Mouse (Mus musculus): ENCODE results near the gene Slc7a11.

The Slc7a11 gene

GRCm38 (mm10) chr3:50406771-50407170, 36.6 kb downstream of the Slc7a11 start:
- in situ Hi-C loops (cut with MboI; ENCODE audit: low sequenced_read_pairs), result no loop called here

GRCm38 (mm10) chr3:50405915-50406314, 37.5 kb downstream of the Slc7a11 start:
- in situ Hi-C loops (cut with MboI; ENCODE audit: low sequenced_read_pairs), result no loop called here

- in situ Hi-C loops (cut with MboI; ENCODE audit: low sequenced_read_pairs), result no loop called here
Measured at GRCm38 (mm10) chr3:50388786-50389185, 54.6 kb downstream of the Slc7a11 start.

GRCm38 (mm10) chr3:50388288-50388687, 55.1 kb downstream of the Slc7a11 start:
- in situ Hi-C loops (cut with MboI; ENCODE audit: low sequenced_read_pairs), result no loop called here

GRCm38 (mm10) chr3:50387280-50387679, 56.1 kb downstream of the Slc7a11 start:
- in situ Hi-C loops (cut with MboI; ENCODE audit: low sequenced_read_pairs), result no loop called here

- in situ Hi-C loops (cut with MboI; ENCODE audit: low sequenced_read_pairs), result no loop called here
Measured at GRCm38 (mm10) chr3:50386561-50387221, 56.7 kb downstream of the Slc7a11 start.

- in situ Hi-C loops (cut with MboI; ENCODE audit: low sequenced_read_pairs), result no loop called here
Measured at GRCm38 (mm10) chr3:50386066-50386465, 57.3 kb downstream of the Slc7a11 start.

- in situ Hi-C loops (cut with MboI; ENCODE audit: low sequenced_read_pairs), result no loop called here
Measured at GRCm38 (mm10) chr3:50382729-50383128, 60.7 kb downstream of the Slc7a11 start.

GRCm38 (mm10) chr3:50381861-50382693, 61.3 kb downstream of the Slc7a11 start:
- in situ Hi-C loops (cut with MboI; ENCODE audit: low sequenced_read_pairs), result no loop called here

GRCm38 (mm10) chr3:50381160-50381860, 62.1 kb downstream of the Slc7a11 start:
- in situ Hi-C loops (cut with MboI; ENCODE audit: low sequenced_read_pairs), result no loop called here

- in situ Hi-C loops (cut with MboI; ENCODE audit: low sequenced_read_pairs), result no loop called here
Measured at GRCm38 (mm10) chr3:50379942-50380341, 63.5 kb downstream of the Slc7a11 start.

- in situ Hi-C loops (cut with MboI; ENCODE audit: low sequenced_read_pairs), result no loop called here
Measured at GRCm38 (mm10) chr3:50375477-50375876, 67.9 kb downstream of the Slc7a11 start.

- in situ Hi-C loops (cut with MboI; ENCODE audit: low sequenced_read_pairs), result no loop called here
Measured at GRCm38 (mm10) chr3:50369791-50370190, 73.6 kb downstream of the Slc7a11 start.

GRCm38 (mm10) chr3:50367175-50367574, 76.2 kb downstream of the Slc7a11 start:
- in situ Hi-C loops (cut with MboI; ENCODE audit: low sequenced_read_pairs), result no loop called here

- in situ Hi-C loops (cut with MboI; ENCODE audit: low sequenced_read_pairs), result no loop called here
Measured at GRCm38 (mm10) chr3:50363659-50364058, 79.8 kb downstream of the Slc7a11 start.

- in situ Hi-C loops (cut with MboI; ENCODE audit: low sequenced_read_pairs), result no loop called here
Measured at GRCm38 (mm10) chr3:50347081-50347480, 96.3 kb downstream of the Slc7a11 start.

- in situ Hi-C loops (cut with MboI; ENCODE audit: low sequenced_read_pairs), result no loop called here
Measured at GRCm38 (mm10) chr3:50344411-50344810, 99.0 kb downstream of the Slc7a11 start.

- in situ Hi-C loops (cut with MboI; ENCODE audit: low sequenced_read_pairs), result no loop called here
Measured at GRCm38 (mm10) chr3:50324524-50324923, 118.9 kb downstream of the Slc7a11 start.

GRCm38 (mm10) chr3:50323881-50324280, 119.5 kb downstream of the Slc7a11 start:
- in situ Hi-C loops (cut with MboI; ENCODE audit: low sequenced_read_pairs), result no loop called here

GRCm38 (mm10) chr3:50320862-50321261, 122.6 kb downstream of the Slc7a11 start:
- in situ Hi-C loops (cut with MboI; ENCODE audit: low sequenced_read_pairs), result no loop called here

GRCm38 (mm10) chr3:50318074-50318473, 125.3 kb downstream of the Slc7a11 start:
- in situ Hi-C loops (cut with MboI; ENCODE audit: low sequenced_read_pairs), result no loop called here

GRCm38 (mm10) chr3:50313816-50314215, 129.6 kb downstream of the Slc7a11 start:
- in situ Hi-C loops (cut with MboI; ENCODE audit: low sequenced_read_pairs), result no loop called here

Measured in CH12F3 (cell line).